Mouse (Mus musculus) thymus, adult 2 months (tissue): Measurements from ENCODE around the gene Nutf2.

Source experiments
- CTCF ChIP-seq: fragments of 200-500 bp; IDR thresholded peaks from 2 replicates; pipeline ENCODE4 v1.5.1; 2012; ENCODE audit warnings: mild to moderate bottlenecking, control low read depth, low read length, moderate library complexity, borderline replicate concordance; ENCODE audit not compliant: control insufficient read depth, poor library complexity, insufficient read depth; ENCODE audit errors: extremely low read depth
- POLR2A ChIP-seq: fragments of 200-500 bp; IDR thresholded peaks from 2 replicates; pipeline ENCODE4 v1.6.1; 2012; ENCODE audit warnings: mild to moderate bottlenecking, low read length, control low read depth, moderate library complexity; ENCODE audit not compliant: control insufficient read depth, poor library complexity, insufficient read depth; ENCODE audit errors: extremely low read depth

- TF ChIP-seq CTCF (no peak), POLR2A (no peak)
These were observed 40.7 kb upstream of the Nutf2 start for GRCm38 (mm10) chr8:105819659-105820058.
